Mouse (Mus musculus) layer of hippocampus, adult 2 months (tissue): ENCODE measurements around the gene Kansl1. TPM values are rescaled to one million over a fixed set of nuclear protein-coding genes. Genes with fewer than 3 reads are reported as not detected.

Experiments
- DNase-seq, 2 experiments: peaks; one replicate each; pipeline ENCODE4 v3.0.0; 2022; ENCODE audit warnings: low spot score in 2 of 2
- H3K27ac ChIP-seq: fragments of 200-600 bp; 2 replicates; pipeline ENCODE4 v1.8.1; 2022
- H3K4me3 ChIP-seq: fragments of 200-600 bp; 2 replicates; pipeline ENCODE4 v1.8.1; 2022; ENCODE audit warnings: mild to moderate bottlenecking
- CTCF ChIP-seq: fragments of 200-600 bp; conservative IDR thresholded peaks from 2 replicates; pipeline ENCODE4 v1.8.1; 2022; ENCODE audit warnings: antibody characterized with exemption, mild to moderate bottlenecking, moderate library complexity
- microRNA-seq, 2 experiments: library from miRNA; unstranded; fragments of <30 nt; microRNA quantifications; one replicate each; pipeline ENCODE4 v1.2.0; 2021
- total RNA-seq, 2 experiments: library from RNA; stranded (reverse); gene quantifications; 2 replicates each; pipeline ENCODE4 v1.2.3; 2021

Kansl1 gene
- total RNA-seq, 2 experiments from 2014 or later: 69.9 to 70.5 TPM

GRCm38 (mm10) chr11:104288835-104289198, 179.8 kb downstream of the Kansl1 start:
- no peak for TF ChIP-seq CTCF
- Histone ChIP-seq H3K4me3 (no peak overlapping the region), H3K27ac (peak overlapping the region; percentile 91)
- DNase-seq: peak in 1 of 2 experiments; percentile 56

GRCm38 (mm10) chr11:104287113-104287512, 181.5 kb downstream of the Kansl1 start:
- no peak overlapping the region for H3K4me3 ChIP-seq
- DNase-seq: no peak
- no peak for TF ChIP-seq CTCF
- peak overlapping the region; percentile 91; the same call in 1 of the 2 replicates for H3K27ac ChIP-seq

Small RNA genes lying within 50 kb of the gene (microRNA-seq; reads per million reads assigned to microRNA genes)
- gene Gm47315: 0 reads per million in 2 experiments

Other genes starting within 250 kb of the Kansl1 start
- 100 to 1,000 TPM; 312 to 318 TPM for gene Mapt, start 237.5 kb downstream of the Kansl1 start, total RNA-seq
- gene Cdc27, start 81.8 kb upstream of the Kansl1 start, total RNA-seq: 10 to 100 TPM; 54.5 to 57.3 TPM
- gene Myl4, start 81.8 kb upstream of the Kansl1 start, total RNA-seq: 1 to 10 TPM; 2.7 to 2.9 TPM
- 1 to 10 TPM; 1.3 to 1.4 TPM for gene Itgb3, start 139.1 kb upstream of the Kansl1 start, total RNA-seq
- gene Gm11639, start 216.8 kb upstream of the Kansl1 start, total RNA-seq: under 1 TPM; 0.44 to 0.54 TPM